Mouse (Mus musculus) heart, postnatal 36 days (tissue): Measurements from ENCODE around the gene Orc1. TPM values are rescaled to one million over a fixed set of nuclear protein-coding genes. Genes with fewer than 3 reads are reported as not detected.

Source experiments
- DNase-seq, 2 experiments: peaks; one replicate each; pipeline ENCODE4 v3.0.0; 2021 to 2022
- intact Hi-C: fragments of 180-260 bp; cut with DNase I; formaldehyde crosslinking; loops from one replicate; pipeline ENCODE4 v1.15.1; 2025
- total RNA-seq, 2 experiments: library from RNA; stranded (reverse); gene quantifications; 2 replicates each; pipeline ENCODE4 v1.2.3; 2021

The Orc1 gene
- total RNA-seq, 2 experiments from 2014 or later = 0.19 TPM; not detected in 1

GRCm38 (mm10) chr4:108633703-108634102, 54.5 kb downstream of the Orc1 start:
- DNase-seq = no peak
- intact Hi-C loops = no loop called here

- intact Hi-C loops = no loop called here
These were observed 55.5 kb downstream of the Orc1 start for GRCm38 (mm10) chr4:108634696-108635095.

DNA sequence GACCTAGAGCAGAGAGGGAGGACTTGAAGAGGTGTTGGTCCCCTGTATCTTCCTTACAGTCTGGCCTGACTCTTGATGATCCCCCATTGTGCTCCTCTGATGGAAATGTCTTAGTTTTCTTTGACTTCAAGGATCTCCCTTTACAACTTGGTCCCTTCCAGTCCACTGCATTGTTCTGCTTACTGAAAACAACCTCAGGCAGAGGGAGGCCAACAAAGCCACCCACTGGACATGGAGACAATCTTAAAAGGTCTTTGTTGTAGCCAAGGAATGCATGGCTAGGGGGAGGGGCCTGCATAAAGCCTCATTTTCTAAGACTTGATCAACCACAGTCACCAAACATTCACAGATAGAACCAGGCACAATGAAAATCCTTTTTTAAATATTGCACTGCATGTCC, 55.9 kb downstream of the Orc1 start:
- intact Hi-C loops = no loop called here
- DNase-seq = no peak

More at GRCm38 (mm10) chr4:108634696-108635095, 55.5 kb downstream of the Orc1 start:
- DNase-seq = no peak

DNA sequence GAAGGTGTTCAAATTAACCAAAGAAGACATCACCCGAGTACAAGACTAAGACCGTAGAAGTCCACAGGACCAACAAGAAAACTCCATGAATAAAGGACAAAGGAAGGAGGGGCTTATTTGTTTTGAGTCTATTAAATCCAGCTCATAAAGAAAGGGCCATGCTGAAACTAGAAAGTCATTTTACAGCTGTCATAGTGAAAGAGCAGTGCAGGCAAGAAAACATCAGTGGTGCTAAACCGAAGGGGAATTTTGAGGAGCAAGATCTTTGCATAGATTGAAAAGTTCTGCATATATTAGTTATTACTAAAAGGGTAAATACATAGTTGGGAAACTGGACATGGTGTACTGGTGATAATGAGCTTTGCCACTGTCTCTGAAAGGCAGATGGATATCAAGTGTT, 58.5 kb downstream of the Orc1 start:
- intact Hi-C loops = no loop called here
- no peak for DNase-seq

GRCm38 (mm10) chr4:108638752-108639151, 59.5 kb downstream of the Orc1 start:
- no peak for DNase-seq
- intact Hi-C loops = no loop called here

DNA sequence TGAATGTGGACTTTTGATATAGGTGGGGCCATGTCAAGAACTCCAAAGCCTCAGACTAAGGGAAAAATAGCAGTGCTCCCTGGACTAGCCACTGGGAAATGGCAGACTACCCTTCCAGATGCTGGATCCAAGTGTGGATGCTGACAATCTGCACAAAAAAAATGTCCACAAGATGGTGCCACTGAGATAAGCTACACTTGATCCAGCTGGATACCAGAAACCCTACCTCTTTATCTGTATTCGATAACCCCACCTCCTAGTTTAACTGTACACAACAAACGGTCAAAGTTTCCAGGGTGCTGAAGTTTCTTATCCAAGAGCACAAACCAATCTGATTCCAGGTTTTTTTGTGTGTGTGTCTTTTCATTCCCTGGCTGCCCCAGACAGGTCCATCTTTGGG, 85.2 kb downstream of the Orc1 start:
- no peak for DNase-seq
- intact Hi-C loops = no loop called here

Other genes starting within 250 kb of the Orc1 start
- gene Shisal2a, start 196.1 kb upstream of the Orc1 start, total RNA-seq = not detected
- 1 to 10 TPM; 8.9 to 9.9 TPM for gene Gpx7, start 172.5 kb upstream of the Orc1 start, total RNA-seq
- 10 to 100 TPM; 17.7 to 26.0 TPM for gene Tut4, start 120.0 kb upstream of the Orc1 start, total RNA-seq
- 10 to 100 TPM; 15.3 to 18.4 TPM for gene Prpf38a, start 87 bp upstream of the Orc1 start, total RNA-seq
- 10 to 100 TPM; 15.6 to 16.3 TPM for gene Cc2d1b, start 40.5 kb downstream of the Orc1 start, total RNA-seq
- under 1 TPM; 0.36 to 0.51 TPM for gene 3110021N24Rik, start 140.2 kb downstream of the Orc1 start, total RNA-seq
- gene Zfyve9, start 201.4 kb downstream of the Orc1 start, total RNA-seq = 10 to 100 TPM; 27.4 to 28.0 TPM